Mouse (Mus musculus) liver, embryonic 15.5 days (tissue): ENCODE data around the gene Eif3l. TPM values are rescaled to one million over a fixed set of nuclear protein-coding genes. Genes with fewer than 3 reads are reported as not detected.
A peak's percentile ranks its signal among the peaks of the same experiment; 100 is the strongest.

Experiments
- ATAC-seq: fragments of 200-750 bp; cut with Nextera tagmentation; 2 replicates; pipeline ENCODE4 v1.8.0; 2017; ENCODE audit warnings: moderate number of reproducible peaks, mild to moderate bottlenecking, moderate library complexity; ENCODE audit not compliant: insufficient read depth
- H3K27ac ChIP-seq: fragments of 300-500 bp; sonication (generic); replicated peaks from 2 replicates; pipeline ENCODE4 v1.5.1; 2015; ENCODE audit warnings: mild to moderate bottlenecking, inconsistent platforms
- H3K27me3 ChIP-seq: fragments of 300-500 bp; sonication (generic); 2 replicates; pipeline ENCODE4 v1.6.1; 2015; ENCODE audit warnings: mild to moderate bottlenecking, inconsistent platforms
- H3K36me3 ChIP-seq: fragments of 300-500 bp; sonication (generic); replicated peaks from 2 replicates; pipeline ENCODE4 v1.6.1; 2015; ENCODE audit warnings: moderate library complexity, mild to moderate bottlenecking, inconsistent platforms
- H3K4me1 ChIP-seq: fragments of 300-500 bp; sonication (generic); replicated peaks from 2 replicates; pipeline ENCODE4 v1.6.1; 2015; ENCODE audit warnings: inconsistent platforms
- H3K4me2 ChIP-seq: fragments of 300-500 bp; sonication (generic); 2 replicates; pipeline ENCODE4 v1.6.1; 2015; ENCODE audit warnings: moderate library complexity, mild to moderate bottlenecking, inconsistent platforms
- H3K4me3 ChIP-seq: fragments of 300-500 bp; sonication (generic); replicated peaks from 2 replicates; pipeline ENCODE4 v1.5.1; 2015; ENCODE audit warnings: mild to moderate bottlenecking, inconsistent platforms
- H3K9ac ChIP-seq: fragments of 300-500 bp; sonication (generic); 2 replicates; pipeline ENCODE4 v1.6.1; 2015; ENCODE audit warnings: moderate library complexity, mild to moderate bottlenecking, inconsistent platforms
- H3K9me3 ChIP-seq: fragments of 300-500 bp; sonication (generic); replicated peaks from 2 replicates; pipeline ENCODE4 v1.6.1; 2016; ENCODE audit warnings: inconsistent platforms
- WGBS: fragments of 180-500 bp; shearing (Covaris S2); methylation state at CpG from one replicate; pipeline ENCODE4 v1.1.7; 2015; ENCODE audit warnings: mixed read lengths; ENCODE audit not compliant: insufficient replicate concordance; 5-methylcytosine and 5-hydroxymethylcytosine counted together
- polyA plus RNA-seq: library from polyadenylated mRNA; unstranded; fragments of >200 nt; fragmentation: Nextera tagmentation; extraction: Ambion mirVana; gene quantifications from 2 replicates; pipeline ENCODE4 v1.2.1, GENCODE M21; 2015

Gene Eif3l
- polyA plus RNA-seq, 1 experiment from 2014 or later, result 117 TPM

DNA sequence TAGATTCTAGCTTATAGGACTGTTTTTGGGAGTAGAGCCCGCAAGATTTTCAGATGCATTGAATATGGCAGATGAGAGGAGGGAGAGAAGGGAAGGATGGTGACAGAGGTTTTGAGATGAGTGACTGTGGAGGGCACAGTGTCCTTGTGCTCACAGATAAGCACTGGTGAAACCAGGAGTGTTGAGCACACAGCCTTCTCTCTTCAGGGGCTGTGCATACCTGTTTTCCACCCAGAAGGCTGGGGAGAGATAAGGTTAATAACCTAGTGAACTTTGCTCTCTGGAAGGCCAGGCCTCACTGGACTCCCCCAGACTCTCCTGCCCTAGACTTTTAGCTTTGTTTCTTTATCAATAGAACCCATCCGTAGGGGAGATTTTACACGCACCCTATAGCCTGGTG is 6.6 kb upstream of the Eif3l start:
- peak overlapping the region; percentile 91 for H3K27ac ChIP-seq
- H3K4me3 ChIP-seq, result 0 out of 2 replicates have a peak overlapping the region, but pooled peaks have one; percentile 4
- no peaks in the 10 kb centered on the region for H3K9me3 ChIP-seq
- WGBS, result 34% methylated on average over 3 of the region's 3 CpGs
- ATAC-seq, result peak; percentile 72
- H3K9ac ChIP-seq, result no peak overlapping the region
- no peaks in the 10 kb centered on the region for H3K36me3 ChIP-seq
- H3K4me1 ChIP-seq, result peaks cover 66% of the 10 kb centered on the region
- H3K27me3 ChIP-seq, result no peaks in the 10 kb centered on the region
- peak overlapping the region; percentile 46 for H3K4me2 ChIP-seq

GRCm38 (mm10) chr15:79071117-79072039 is 3.6 kb upstream of the Eif3l start:
- WGBS, result 52% methylated on average over 5 of the region's 5 CpGs
- Histone ChIP-seq H3K4me3 (no peak overlapping the region), H3K9ac (no peak overlapping the region), H3K27me3 (no peaks in the 10 kb centered on the region), H3K9me3 (no peaks in the 10 kb centered on the region), H3K4me1 (peaks cover 58% of the 10 kb centered on the region), H3K27ac (no peak overlapping the region), H3K36me3 (peaks cover 4% of the 10 kb centered on the region), H3K4me2 (no peak overlapping the region)
- ATAC-seq, result no peak

GRCm38 (mm10) chr15:79073752-79074151 is 1.2 kb upstream of the Eif3l start:
- Histone ChIP-seq H3K27me3 (no peaks in the 10 kb centered on the region), H3K4me3 (no peak overlapping the region), H3K4me2 (no peak overlapping the region), H3K4me1 (peaks cover 50% of the 10 kb centered on the region), H3K27ac (no peak overlapping the region), H3K36me3 (peaks cover 27% of the 10 kb centered on the region), H3K9ac (no peak overlapping the region), H3K9me3 (no peaks in the 10 kb centered on the region)
- ATAC-seq, result no peak

DNA sequence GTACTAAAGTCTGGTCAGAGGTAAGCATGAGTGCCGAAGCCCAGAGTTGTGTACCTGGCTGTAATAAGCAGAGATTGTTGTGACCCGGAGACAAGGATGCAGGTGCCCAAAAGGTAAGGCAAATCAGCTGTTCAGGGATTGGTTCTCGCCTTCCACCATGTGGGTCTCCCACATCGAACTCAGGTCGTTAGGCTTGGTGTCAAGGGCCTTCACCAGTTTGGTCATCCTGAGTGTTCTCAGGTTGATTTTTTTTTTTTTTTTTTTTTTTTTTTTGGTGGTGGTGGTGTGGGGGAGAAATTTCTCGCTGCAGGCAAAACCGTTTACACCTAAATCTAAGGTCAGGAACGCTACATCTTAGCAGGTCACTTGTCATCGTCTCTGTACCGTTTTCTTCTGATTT is 533 bp upstream of the Eif3l start:
- 29% methylated on average over 10 of the region's 10 CpGs for WGBS
- Histone ChIP-seq H3K4me3 (peak overlapping the region; percentile 81), H3K4me2 (peak overlapping the region; percentile 83), H3K27me3 (no peaks in the 10 kb centered on the region), H3K9me3 (no peaks in the 10 kb centered on the region), H3K4me1 (peaks cover 43% of the 10 kb centered on the region), H3K27ac (peak overlapping the region; percentile 81), H3K36me3 (peaks cover 34% of the 10 kb centered on the region), H3K9ac (peak overlapping the region; percentile 82; the same call in 1 of the 2 replicates)
- ATAC-seq, result no peak

DNA sequence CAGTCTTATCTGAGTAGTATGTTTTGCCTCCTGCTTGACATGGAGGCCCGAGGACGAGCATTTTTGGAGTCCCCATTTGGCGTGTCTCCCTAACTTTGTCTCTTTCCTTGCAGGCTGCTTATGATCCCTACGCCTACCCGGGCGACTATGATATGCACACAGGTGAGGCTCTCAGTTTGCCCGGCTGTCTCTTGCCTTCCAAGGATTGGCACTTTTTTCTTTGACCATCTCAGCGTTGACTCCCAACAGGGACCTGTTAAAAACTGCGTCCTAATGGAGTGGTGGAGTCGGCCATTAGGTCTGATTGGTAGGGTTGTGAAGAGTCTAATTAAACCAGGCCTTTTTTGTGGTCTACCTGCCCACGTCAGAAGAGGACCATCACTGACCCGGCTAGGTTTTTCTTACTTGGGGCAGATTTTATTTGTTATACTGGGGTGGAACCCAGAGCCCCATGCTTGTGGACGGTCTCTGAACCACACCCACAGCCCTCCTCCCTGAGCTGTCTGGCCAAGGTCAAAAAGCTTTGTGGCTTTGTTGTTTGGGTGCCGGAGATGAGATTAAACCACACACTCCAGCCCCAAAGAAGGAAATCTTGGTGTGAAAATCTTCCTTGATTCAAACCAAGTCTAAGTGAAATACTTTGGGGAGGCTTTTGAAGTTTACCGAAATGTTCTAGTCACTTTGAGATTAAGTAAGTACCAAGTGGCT is 833 bp downstream of the Eif3l start:
- Histone ChIP-seq H3K27me3 (no peaks in the 10 kb centered on the region), H3K9me3 (no peaks in the 10 kb centered on the region), H3K27ac (peak overlapping the region; percentile 81), H3K4me2 (peak overlapping the region; percentile 83), H3K9ac (peak overlapping the region; percentile 82), H3K4me1 (peaks cover 39% of the 10 kb centered on the region), H3K36me3 (peaks cover 46% of the 10 kb centered on the region), H3K4me3 (peak overlapping the region; percentile 81)
- ATAC-seq, result no peak
- 17% methylated on average over 15 of the region's 15 CpGs for WGBS

DNA sequence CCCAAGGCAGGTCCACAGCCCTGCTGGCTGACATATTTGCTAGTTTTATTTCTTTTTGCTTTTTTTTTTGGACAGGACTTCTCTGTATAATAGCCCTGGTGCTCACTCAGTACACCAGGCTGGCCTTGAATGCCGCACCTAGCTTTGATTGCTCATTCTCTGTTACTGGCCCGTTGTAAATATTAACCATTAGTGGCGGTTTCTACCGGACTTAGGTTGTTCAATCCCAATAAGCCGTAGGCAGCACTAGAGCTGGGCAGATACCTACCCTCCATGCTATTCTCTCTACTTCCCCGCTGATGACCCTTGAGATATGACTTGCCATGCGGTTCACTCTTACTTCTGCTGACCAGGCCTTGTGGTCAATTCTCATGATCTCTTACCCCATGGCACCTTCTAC is 4.6 kb downstream of the Eif3l start:
- Histone ChIP-seq H3K9me3 (no peaks in the 10 kb centered on the region), H3K36me3 (peaks cover 83% of the 10 kb centered on the region), H3K9ac (no peak overlapping the region), H3K4me1 (peaks cover 29% of the 10 kb centered on the region), H3K4me3 (no peak overlapping the region), H3K27me3 (no peaks in the 10 kb centered on the region), H3K4me2 (no peak overlapping the region), H3K27ac (no peak overlapping the region)
- ATAC-seq, result no peak
- WGBS, result 77% methylated on average over 7 of the region's 7 CpGs

GRCm38 (mm10) chr15:79092284-79092683 is 17.3 kb downstream of the Eif3l start:
- Histone ChIP-seq H3K4me2 (no peak overlapping the region), H3K9ac (no peak overlapping the region), H3K27me3 (no peaks in the 10 kb centered on the region), H3K9me3 (no peaks in the 10 kb centered on the region), H3K4me1 (peaks cover 9% of the 10 kb centered on the region; the same call in 1 of the 2 replicates), H3K4me3 (no peak overlapping the region), H3K36me3 (peaks cover 88% of the 10 kb centered on the region), H3K27ac (no peak overlapping the region)
- no peak for ATAC-seq
- WGBS, result 80% methylated on average over 6 of the region's 6 CpGs

DNA sequence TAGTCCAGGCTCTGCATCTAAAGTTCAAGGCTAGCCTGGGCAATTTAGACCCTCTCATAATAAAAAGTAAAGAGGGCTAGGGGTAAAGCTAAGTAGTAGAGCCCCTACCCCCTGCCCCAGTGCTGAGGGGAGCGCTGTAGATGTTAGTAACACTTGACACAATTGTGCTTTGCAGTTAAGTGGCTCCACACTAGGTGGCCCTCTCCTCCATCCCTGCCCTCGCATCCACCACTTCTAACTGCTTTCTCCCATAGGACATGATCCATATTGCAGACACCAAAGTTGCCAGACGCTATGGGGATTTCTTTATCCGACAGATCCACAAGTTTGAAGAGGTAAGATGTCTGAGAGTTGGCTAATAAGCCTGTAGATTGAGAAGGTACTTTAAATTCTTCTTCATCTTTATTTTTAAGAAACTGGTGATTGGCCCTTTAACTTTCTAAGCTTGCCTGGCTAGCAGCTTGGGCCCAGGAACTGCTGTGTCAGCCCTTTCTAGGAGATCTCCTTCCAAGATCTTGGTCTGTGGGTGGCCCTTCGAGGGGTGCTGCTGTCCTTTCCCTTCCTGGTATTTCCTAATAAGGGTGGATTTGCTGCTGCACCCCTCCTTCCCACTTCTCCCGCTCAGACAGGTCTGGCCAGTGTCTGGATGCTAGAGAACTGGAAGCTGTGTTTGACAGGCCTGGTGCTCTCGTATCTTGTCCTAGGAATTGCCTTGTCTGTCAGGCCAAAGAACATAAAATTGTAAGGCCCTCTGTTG is 18.3 kb downstream of the Eif3l start:
- H3K27ac ChIP-seq, result no peak overlapping the region
- H3K4me3 ChIP-seq, result no peak overlapping the region
- H3K4me2 ChIP-seq, result no peak overlapping the region
- peaks cover 80% of the 10 kb centered on the region for H3K36me3 ChIP-seq
- H3K9me3 ChIP-seq, result no peaks in the 10 kb centered on the region
- WGBS, result 70% methylated on average over 7 of the region's 7 CpGs
- no peaks in the 10 kb centered on the region for H3K27me3 ChIP-seq
- H3K9ac ChIP-seq, result no peak overlapping the region
- ATAC-seq, result no peak
- H3K4me1 ChIP-seq, result peaks cover 18% of the 10 kb centered on the region

DNA sequence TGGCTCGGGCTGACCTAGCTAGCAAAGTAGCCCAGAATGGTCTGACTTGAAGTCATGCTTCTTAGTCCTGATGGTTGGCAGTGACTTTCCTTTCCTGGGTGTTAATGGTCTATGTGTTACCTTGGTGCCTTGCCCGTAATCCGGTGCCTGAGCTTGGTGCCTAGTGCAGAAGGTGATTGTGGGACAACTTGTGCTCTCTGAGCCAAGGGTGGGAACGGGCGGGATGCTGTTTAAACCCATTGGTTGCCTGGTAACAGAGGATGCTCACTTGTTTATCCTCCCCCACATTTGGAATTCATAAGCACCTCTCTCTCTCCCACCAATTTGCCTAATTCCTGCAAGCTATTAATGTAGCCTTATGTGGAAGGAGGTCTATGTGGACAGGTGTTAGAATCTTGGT is 20.5 kb downstream of the Eif3l start:
- 68% methylated on average over 5 of the region's 5 CpGs for WGBS
- Histone ChIP-seq H3K27me3 (0 out of 2 replicates have a peak, but pooled peaks cover 8% of the 10 kb centered on the region), H3K4me1 (peaks cover 25% of the 10 kb centered on the region), H3K36me3 (peaks cover 58% of the 10 kb centered on the region), H3K9ac (no peak overlapping the region), H3K9me3 (no peaks in the 10 kb centered on the region), H3K4me3 (no peak overlapping the region), H3K27ac (no peak overlapping the region), H3K4me2 (no peak overlapping the region)
- no peak for ATAC-seq

DNA sequence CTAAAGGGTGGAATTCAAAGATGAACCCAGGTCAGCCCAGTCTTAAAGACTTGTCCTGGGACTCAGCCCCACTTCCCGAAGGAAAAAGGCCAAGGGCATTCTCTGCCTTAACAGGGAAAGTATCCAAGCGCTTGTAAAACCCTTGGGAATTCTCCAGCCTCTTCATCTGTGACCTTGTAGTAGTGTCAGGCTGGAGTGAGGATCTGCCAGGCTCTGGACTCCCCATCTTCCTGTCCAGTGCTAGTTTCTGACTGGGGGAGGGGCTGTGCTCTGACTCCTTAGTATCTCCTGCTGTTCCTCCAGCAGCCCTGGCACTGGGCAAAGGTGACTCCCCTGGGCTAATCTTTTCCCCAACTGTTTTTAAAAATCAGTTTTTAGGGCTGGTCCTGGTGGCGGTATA is 21.6 kb downstream of the Eif3l start:
- no peak for ATAC-seq
- Histone ChIP-seq H3K4me2 (no peak overlapping the region), H3K9ac (no peak overlapping the region)

GRCm38 (mm10) chr15:79097135-79097534 is 22.2 kb downstream of the Eif3l start:
- no peaks in the 10 kb centered on the region for H3K9me3 ChIP-seq
- H3K4me3 ChIP-seq, result no peak overlapping the region
- H3K27me3 ChIP-seq, result 0 out of 2 replicates have a peak, but pooled peaks cover 8% of the 10 kb centered on the region
- H3K9ac ChIP-seq, result no peak overlapping the region
- H3K36me3 ChIP-seq, result peaks cover 41% of the 10 kb centered on the region
- no peak overlapping the region for H3K4me2 ChIP-seq
- 33% methylated on average over 2 of the region's 2 CpGs for WGBS
- no peak overlapping the region for H3K27ac ChIP-seq
- peaks cover 25% of the 10 kb centered on the region for H3K4me1 ChIP-seq
- no peak for ATAC-seq

More for the DNA sequence above, 21.6 kb downstream of the Eif3l start:
- Histone ChIP-seq H3K4me3 (no peak overlapping the region), H3K9me3 (no peaks in the 10 kb centered on the region), H3K27me3 (0 out of 2 replicates have a peak, but pooled peaks cover 8% of the 10 kb centered on the region), H3K36me3 (peaks cover 47% of the 10 kb centered on the region), H3K27ac (no peak overlapping the region), H3K4me1 (peaks cover 25% of the 10 kb centered on the region)
- WGBS, result 76% methylated on average over 3 of the region's 3 CpGs
